Mouse (Mus musculus) brain, embryonic 14.5 days (tissue): ENCODE measurements at regions not wholly inside any gene's neighbourhood (a gene's known extent, or its start where the extent isn't known, plus 50 kb on each side); places are given as distances from the start of the nearest gene placed in this dataset.

Source experiments
- CTCF ChIP-seq: fragments of 200-500 bp; IDR thresholded peaks from 2 replicates; pipeline ENCODE4 v1.5.1; 2012; ENCODE audit warnings: inconsistent platforms, mild to moderate bottlenecking, moderate library complexity, borderline replicate concordance; ENCODE audit not compliant: insufficient read depth, insufficient read length; ENCODE audit errors: extremely low read depth
- POLR2A ChIP-seq: fragments of 200-500 bp; IDR thresholded peaks from 2 replicates; pipeline ENCODE4 v1.6.1; 2012; ENCODE audit warnings: mild to moderate bottlenecking, inconsistent platforms, borderline replicate concordance; ENCODE audit not compliant: poor library complexity, insufficient read depth, insufficient read length, severe bottlenecking; ENCODE audit errors: extremely low read depth

- TF ChIP-seq POLR2A (no peak), CTCF (peak; percentile 19; the same call in 1 of the 2 replicates)
These were observed 210.7 kb upstream of the Bmper start for GRCm38 (mm10) chr9:23012130-23012529.
